In the genomic region with DNA sequence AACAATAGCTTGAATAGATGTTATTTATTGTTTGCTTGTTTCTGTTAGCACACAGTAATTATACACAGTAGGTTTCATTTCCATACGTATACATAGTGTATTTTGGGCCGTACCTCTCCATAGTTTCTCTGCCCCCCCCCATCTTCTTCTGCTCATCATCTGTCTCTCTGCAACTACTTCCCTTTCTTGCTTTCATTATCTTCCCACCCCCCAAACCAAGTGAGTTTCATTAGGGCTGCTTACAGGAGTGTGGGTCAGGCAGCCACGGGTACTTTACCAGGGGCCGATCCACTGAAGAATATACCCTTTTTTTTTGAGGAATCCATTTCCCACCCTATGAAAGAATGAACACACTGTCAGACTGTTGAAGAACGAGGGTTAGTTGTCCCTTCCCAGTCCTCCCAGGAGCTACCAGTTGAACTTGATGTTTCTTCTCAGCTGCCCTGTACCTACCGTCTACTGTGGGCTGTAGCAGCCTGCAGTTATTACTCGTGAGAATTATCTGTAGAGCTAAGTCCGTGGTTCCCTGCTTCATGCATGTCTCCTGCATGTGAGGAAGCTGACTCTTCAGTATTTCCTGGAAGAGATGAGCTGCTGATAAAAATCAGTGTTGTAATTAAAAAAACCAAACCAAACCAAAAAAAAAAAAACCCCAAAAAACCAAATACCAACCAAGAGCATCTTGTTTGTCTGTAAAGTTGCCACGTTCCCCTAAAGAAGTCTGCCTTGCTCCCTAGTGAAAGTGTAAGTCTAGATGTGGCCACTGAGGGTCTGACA, we compare ENCODE assay signal across 15 mouse cellular contexts. TPM values are rescaled to one million over a fixed set of nuclear protein-coding genes. Genes with fewer than 3 reads are reported as not detected.
DNase-seq lines count a peak whose midpoint lies in the region; ATAC-seq lines count a peak whose summit lies in the region.
"Had no signal": no experiment of that assay in that cellular context is flagged by ENCODE, and none has a peak within 500 bp of the region (broad histone marks: within the 10 kb centered on the region; RNA-seq: fewer than 3 reads in every experiment).

No protein-coding gene starts in this region.

- no peaks in the 10 kb centered on the region for H3K27me3 ChIP-seq in heart, embryonic 13.5 days (replicated peaks)
- H3K27me3 ChIP-seq: embryonic facial prominence, embryonic 12.5 days; forebrain, embryonic 13.5 days had no signal

- no peak overlapping the region for H3K4me3 ChIP-seq in heart, embryonic 13.5 days
- no peak overlapping the region; the same call in 1 of the 2 replicates for H3K4me3 ChIP-seq in macrophage (ENCODE audit: inconsistent target)
- H3K4me3 ChIP-seq: embryonic facial prominence, embryonic 12.5 days; forebrain, embryonic 13.5 days had no signal

- 0 out of 2 replicates have a peak, but pooled peaks cover 4% of the 10 kb centered on the region for H3K36me3 ChIP-seq in heart, embryonic 13.5 days
- H3K36me3 ChIP-seq in macrophage (ENCODE audit: inconsistent target) = no peaks in the 10 kb centered on the region
- H3K36me3 ChIP-seq: embryonic facial prominence, embryonic 12.5 days had no signal

- no peak for ATAC-seq in heart, embryonic 13.5 days (ENCODE audit: extremely low read depth, insufficient number of reproducible peaks, low FRiP score, low TSS enrichment)
- ATAC-seq in erythroid progenitor cell, adult 5-6 weeks (replicated peaks; ENCODE audit: low FRiP score, poor library complexity, severe bottlenecking) = 0 out of 2 replicates have a peak, but pooled peaks have one; percentile 30
- ATAC-seq: forebrain, embryonic 13.5 days had no signal

- WGBS in heart, embryonic 13.5 days = 66% methylated on average over 9 of the region's 9 CpGs
- 15% methylated on average over 9 of the region's 9 CpGs for WGBS in macrophage (ENCODE audit: missing documents)

- peaks cover 98% of the 10 kb centered on the region for H3K4me1 ChIP-seq in heart, embryonic 13.5 days

- DNase-seq in heart, adult 11 months = no peak
- peak; percentile 68 for DNase-seq in A20 (ENCODE audit: low read depth, low spot score)
- DNase-seq in ovary, adult 18-20 months (ENCODE audit: low spot score) = no peak
- no peak for DNase-seq in gastrocnemius, postnatal 14 days
- no peak for DNase-seq in left cerebral cortex, adult 18-20 months (ENCODE audit: low spot score in 2 of 2)
- DNase-seq: cerebellum, postnatal 14 days; kidney, adult 9 months; lung, postnatal 14 days; thymus, adult 18-20 months had no signal

- no peaks in the 10 kb centered on the region for H3K9me3 ChIP-seq in heart, embryonic 13.5 days
- H3K9me3 ChIP-seq: embryonic facial prominence, embryonic 12.5 days; forebrain, embryonic 13.5 days had no signal

- intact Hi-C loops in gastrocnemius, postnatal 14 days (cut with DNase I; ENCODE audit: low total_unique reads) = loop anchor here (10.0 kb wide), 1 partner anchor 80 kb away; no protein-coding TSS in a partner anchor

- peaks cover 97% of the 10 kb centered on the region for H3K79me2 ChIP-seq in macrophage (ENCODE audit: inconsistent target)

- H3K27ac ChIP-seq in heart, embryonic 13.5 days (replicated peaks) = 0 out of 2 replicates have a peak overlapping the region, but pooled peaks have one; percentile 26
- H3K27ac ChIP-seq in macrophage = peak overlapping the region; percentile 87
- H3K27ac ChIP-seq: embryonic facial prominence, embryonic 12.5 days; forebrain, embryonic 13.5 days had no signal

- peak overlapping the region; percentile 1; the same call in 1 of the 2 replicates for H3K4me2 ChIP-seq in heart, embryonic 13.5 days
- H3K4me2 ChIP-seq: embryonic facial prominence, embryonic 12.5 days; forebrain, embryonic 13.5 days; heart, embryonic 11.5 days had no signal

- no peak overlapping the region for H3K9ac ChIP-seq in heart, embryonic 13.5 days
- H3K9ac ChIP-seq: embryonic facial prominence, embryonic 12.5 days; forebrain, embryonic 13.5 days had no signal

RNA-seq across cellular contexts. Expression of gene Etv6, which starts 9.8 kb away (rescaled TPM):
- 12.5 and 12.8 TPM in 2 replicates for polyA plus RNA-seq in heart, embryonic 13.5 days (2015; fragmentation: Nextera tagmentation; extraction: Ambion mirVana)
- 12.3 and 19.3 TPM in 2 replicates for total RNA-seq in erythroid progenitor cell, adult 5-6 weeks (2015; ENCODE audit: low replicate concordance)
- total RNA-seq in erythroid progenitor cell, adult 5-6 weeks (2017; ENCODE audit: low replicate concordance) = 4.2 and 4.5 TPM in 2 replicates
- 100 to 1,000 TPM in 3 of 26 experiments, 10 to 100 TPM in 23; 35.9 to 168 (median 52.6) TPM for total RNA-seq in macrophage (2018; cell fraction: chromatin; rRNA removed)
- 10 to 100 TPM; 34.1 to 60.8 (median 42.1) TPM for total RNA-seq in macrophage (2018; cell fraction: cytosol; rRNA removed)
- 100 to 1,000 TPM in 2 of 26 experiments, 10 to 100 TPM in 24; 37.7 to 145 (median 56.4) TPM for total RNA-seq in macrophage (2018; cell fraction: nucleus; rRNA removed)
- polyA plus RNA-seq in macrophage (2018) = 23.4 to 26.3 TPM (median 24.8 TPM) in 3 replicates
- total RNA-seq in gastrocnemius, postnatal 14 days (2021) = 1 to 10 TPM; 7.8 to 8.3 TPM
- total RNA-seq in left cerebral cortex, adult 18-20 months (2021) = 10 to 100 TPM; 15.3 to 18.6 TPM
